Mouse (Mus musculus): ENCODE measurements around the gene Gpc1. TPM values are rescaled to one million over a fixed set of nuclear protein-coding genes. Genes with fewer than 3 reads are reported as not detected.

Gpc1 gene
- 24.4 TPM for polyA plus RNA-seq (2017; shearing (Covaris generic))

GRCm38 (mm10) chr1:92831188-92832001, at the start of gene Gpc1:
TSS of gene Gpc1 (plus strand) at chr1:92831645.

GRCm38 (mm10) chr1:92902786-92903185, 71.3 kb downstream of the Gpc1 start, which contains the start of gene Ankmy1:
TSS of gene Ankmy1 (minus strand) at chr1:92902906.

GRCm38 (mm10) chr1:92906779-92907631, 75.6 kb downstream of the Gpc1 start, which contains the start of gene Dusp28:
TSS of gene Dusp28 (plus strand) at chr1:92906981.

Other genes starting within 250 kb of the Gpc1 start
- gene Olfr1412, start 245.9 kb upstream of the Gpc1 start, polyA plus RNA-seq (2017; shearing (Covaris generic)), result not detected
- not detected for gene Olfr1411, start 237.2 kb upstream of the Gpc1 start, polyA plus RNA-seq (2017; shearing (Covaris generic))
- gene Olfr1410, start 225.9 kb upstream of the Gpc1 start, polyA plus RNA-seq (2017; shearing (Covaris generic)), result not detected
- 0.50 TPM for gene Olfr12, start 213.9 kb upstream of the Gpc1 start, polyA plus RNA-seq (2017; shearing (Covaris generic))
- 142 TPM for gene Cops9, start 189.7 kb upstream of the Gpc1 start, polyA plus RNA-seq (2017; shearing (Covaris generic))
- gene Otos, start 182.8 kb upstream of the Gpc1 start, polyA plus RNA-seq (2017; shearing (Covaris generic)), result 0.99 TPM
- gene Ankmy1, start 71.3 kb downstream of the Gpc1 start, polyA plus RNA-seq (2017; shearing (Covaris generic)), result 0.32 TPM
- 7.2 TPM for gene Dusp28, start 75.3 kb downstream of the Gpc1 start, polyA plus RNA-seq (2017; shearing (Covaris generic))
- gene Rnpepl1, start 79.1 kb downstream of the Gpc1 start, polyA plus RNA-seq (2017; shearing (Covaris generic)), result 70.9 TPM
- gene Capn10, start 102.7 kb downstream of the Gpc1 start, polyA plus RNA-seq (2017; shearing (Covaris generic)), result 12.3 TPM
- gene Gpr35, start 119.2 kb downstream of the Gpc1 start, polyA plus RNA-seq (2017; shearing (Covaris generic)), result not detected
- not detected for gene Aqp12, start 174.7 kb downstream of the Gpc1 start, polyA plus RNA-seq (2017; shearing (Covaris generic))